Mouse (Mus musculus): ENCODE results near the gene Gm48552. TPM values are rescaled to one million over a fixed set of nuclear protein-coding genes. Genes with fewer than 3 reads are reported as not detected.

Gene Gm48552
- polyA plus RNA-seq, 1 experiment: 1.0 TPM

GRCm38 (mm10) chr10:81379809-81380378 lies 8.9 kb upstream of the Gm48552 start:
- peaks cover 17% of the 10 kb centered on the region; the same call in 1 of the 2 replicates for H3K4me1 ChIP-seq (ENCODE audit: control insufficient read depth, insufficient read depth, low read length)
- H3K27me3 ChIP-seq (replicated peaks; ENCODE audit: control insufficient read depth, insufficient read depth, low read length): no peaks in the 10 kb centered on the region
- no peak for DNase-seq
- no peaks in the 10 kb centered on the region for H3K36me3 ChIP-seq (ENCODE audit: control insufficient read depth, insufficient read depth, low read length)
- H3K4me3 ChIP-seq (ENCODE audit: insufficient read depth, low read depth, low read length): no peak overlapping the region
- no peak for TF ChIP-seq CTCF (conservative IDR thresholded peaks at IDR 0.05; ENCODE audit: insufficient read depth, insufficient read length, low read depth, low read length)
- no peak for TF ChIP-seq POLR2A (IDR thresholded peaks at IDR 0.05; ENCODE audit: low read depth, low read length)
- 85% methylated on average over 6 of the region's 6 CpGs for WGBS
- no peak overlapping the region for H3K27ac ChIP-seq (ENCODE audit: insufficient read depth, low read depth, low read length)

GRCm38 (mm10) chr10:81382039-81382438 lies 6.8 kb upstream of the Gm48552 start:
- 64% methylated on average over 5 of the region's 5 CpGs for WGBS
- DNase-seq: no peak
- peaks cover 18% of the 10 kb centered on the region; the same call in 1 of the 2 replicates for H3K4me1 ChIP-seq (ENCODE audit: control insufficient read depth, insufficient read depth, low read length)
- no peak for TF ChIP-seq CTCF (conservative IDR thresholded peaks at IDR 0.05; ENCODE audit: insufficient read depth, insufficient read length, low read depth, low read length)
- TF ChIP-seq POLR2A (IDR thresholded peaks at IDR 0.05; ENCODE audit: low read depth, low read length): no peak
- H3K27me3 ChIP-seq (replicated peaks; ENCODE audit: control insufficient read depth, insufficient read depth, low read length): no peaks in the 10 kb centered on the region
- no peak overlapping the region for H3K4me3 ChIP-seq (ENCODE audit: insufficient read depth, low read depth, low read length)
- no peak overlapping the region for H3K27ac ChIP-seq (ENCODE audit: insufficient read depth, low read depth, low read length)
- no peaks in the 10 kb centered on the region for H3K36me3 ChIP-seq (ENCODE audit: control insufficient read depth, insufficient read depth, low read length)

- Histone ChIP-seq H3K4me3 (ENCODE audit: insufficient read depth, low read depth, low read length) (peak within 1 kb of the TSS; percentile 92), H3K4me1 (ENCODE audit: control insufficient read depth, insufficient read depth, low read length) (peaks cover 9% of the 10 kb centered on the region; the same call in 1 of the 2 replicates), H3K27ac (ENCODE audit: insufficient read depth, low read depth, low read length) (peak within 1 kb of the TSS; percentile 63; the same call in 1 of the 2 replicates), H3K27me3 (replicated peaks; ENCODE audit: control insufficient read depth, insufficient read depth, low read length) (no peaks in the 10 kb centered on the region), H3K36me3 (ENCODE audit: control insufficient read depth, insufficient read depth, low read length) (no peaks in the 10 kb centered on the region)
- 7% methylated on average over 54 of the region's 54 CpGs for WGBS
- TF ChIP-seq POLR2A (IDR thresholded peaks at IDR 0.05; ENCODE audit: low read depth, low read length) (peak; percentile 84), CTCF (conservative IDR thresholded peaks at IDR 0.05; ENCODE audit: insufficient read depth, insufficient read length, low read depth, low read length) (no peak)
- DNase-seq: peak; percentile 99
Observed at GRCm38 (mm10) chr10:81383802-81384604, 4.8 kb upstream of the Gm48552 start, which contains the start of the genes Dohh and Gm48551. Gene Dohh, plus strand, starts transcription at chr10:81384428. Gene Gm48551, plus strand, starts transcription at chr10:81384466.

- peak overlapping the region; percentile 52; the same call in 1 of the 2 replicates for H3K27ac ChIP-seq (ENCODE audit: insufficient read depth, low read depth, low read length)
- TF ChIP-seq CTCF (conservative IDR thresholded peaks at IDR 0.05; ENCODE audit: insufficient read depth, insufficient read length, low read depth, low read length) (no peak), POLR2A (IDR thresholded peaks at IDR 0.05; ENCODE audit: low read depth, low read length) (no peak)
- peak overlapping the region; percentile 92 for H3K4me3 ChIP-seq (ENCODE audit: insufficient read depth, low read depth, low read length)
- no peaks in the 10 kb centered on the region for H3K36me3 ChIP-seq (ENCODE audit: control insufficient read depth, insufficient read depth, low read length)
- H3K27me3 ChIP-seq (replicated peaks; ENCODE audit: control insufficient read depth, insufficient read depth, low read length): no peaks in the 10 kb centered on the region
- DNase-seq: no peak
- H3K4me1 ChIP-seq (ENCODE audit: control insufficient read depth, insufficient read depth, low read length): peaks cover 10% of the 10 kb centered on the region; the same call in 1 of the 2 replicates
- under 1% methylated on average over 19 of the region's 19 CpGs for WGBS
Observed at GRCm38 (mm10) chr10:81384605-81384982, 4.2 kb upstream of the Gm48552 start.

GRCm38 (mm10) chr10:81385603-81386306 lies 3.0 kb upstream of the Gm48552 start:
- no peak overlapping the region for H3K27ac ChIP-seq (ENCODE audit: insufficient read depth, low read depth, low read length)
- H3K4me3 ChIP-seq (ENCODE audit: insufficient read depth, low read depth, low read length): no peak overlapping the region
- no peak for DNase-seq
- H3K36me3 ChIP-seq (ENCODE audit: control insufficient read depth, insufficient read depth, low read length): no peaks in the 10 kb centered on the region
- TF ChIP-seq CTCF (conservative IDR thresholded peaks at IDR 0.05; ENCODE audit: insufficient read depth, insufficient read length, low read depth, low read length) (no peak), POLR2A (IDR thresholded peaks at IDR 0.05; ENCODE audit: low read depth, low read length) (no peak)
- H3K27me3 ChIP-seq (replicated peaks; ENCODE audit: control insufficient read depth, insufficient read depth, low read length): no peaks in the 10 kb centered on the region
- 72% methylated on average over 22 of the region's 22 CpGs for WGBS
- H3K4me1 ChIP-seq (ENCODE audit: control insufficient read depth, insufficient read depth, low read length): peaks cover 11% of the 10 kb centered on the region; the same call in 1 of the 2 replicates

- H3K36me3 ChIP-seq (ENCODE audit: control insufficient read depth, insufficient read depth, low read length): no peaks in the 10 kb centered on the region
- 94% methylated on average over 20 of the region's 20 CpGs for WGBS
- no peak overlapping the region for H3K4me3 ChIP-seq (ENCODE audit: insufficient read depth, low read depth, low read length)
- H3K27ac ChIP-seq (ENCODE audit: insufficient read depth, low read depth, low read length): no peak overlapping the region
- peaks cover 18% of the 10 kb centered on the region; the same call in 1 of the 2 replicates for H3K4me1 ChIP-seq (ENCODE audit: control insufficient read depth, insufficient read depth, low read length)
- no peaks in the 10 kb centered on the region for H3K27me3 ChIP-seq (replicated peaks; ENCODE audit: control insufficient read depth, insufficient read depth, low read length)
- TF ChIP-seq CTCF (conservative IDR thresholded peaks at IDR 0.05; ENCODE audit: insufficient read depth, insufficient read length, low read depth, low read length) (no peak), POLR2A (IDR thresholded peaks at IDR 0.05; ENCODE audit: low read depth, low read length) (no peak)
- no peak for DNase-seq
Observed at GRCm38 (mm10) chr10:81387716-81388115, 1.1 kb upstream of the Gm48552 start.

All from kidney, adult 2 months (tissue).